Mouse (Mus musculus) cerebellum, postnatal 10 days (tissue): ENCODE measurements at regions not wholly inside any gene's neighbourhood (a gene's known extent, or its start where the extent isn't known, plus 50 kb on each side); places are given as distances from the start of the nearest gene placed in this dataset.

ENCODE experiments used
- DNase-seq, 2 experiments: peaks; one replicate each; pipeline ENCODE4 v3.0.0; 2021; ENCODE audit warnings: mixed read lengths in 2 of 2

DNA sequence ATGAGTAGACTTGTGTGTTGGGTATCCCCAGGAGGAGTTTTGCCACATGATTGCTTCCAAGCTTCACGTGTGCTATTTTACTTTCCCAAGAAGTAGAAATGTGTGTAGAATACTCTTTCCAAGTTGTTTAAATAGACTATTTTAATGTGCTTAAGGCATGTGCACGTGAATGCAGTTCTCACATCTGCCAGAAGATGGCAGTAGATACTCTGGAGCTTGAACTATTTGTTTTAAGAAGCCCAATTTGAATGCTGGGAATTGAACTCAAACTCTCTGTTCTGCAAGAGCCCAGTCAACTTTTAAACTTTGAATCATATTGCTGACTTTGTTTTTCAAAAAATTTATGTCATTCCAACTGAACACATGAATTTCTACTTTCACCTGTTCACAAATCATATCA, 431.3 kb upstream of the Reg3g start:
- DNase-seq, result peak; percentile 67 to 70

- no peak for DNase-seq
These were observed 424.1 kb upstream of the Reg3g start for GRCm38 (mm10) chr6:78892730-78893129.

- DNase-seq, result peak; percentile 30
These were observed 394.4 kb upstream of the Reg3g start for GRCm38 (mm10) chr6:78863031-78863430.

GRCm38 (mm10) chr6:78841261-78841660, 372.6 kb upstream of the Reg3g start:
- DNase-seq, result no peak

DNA sequence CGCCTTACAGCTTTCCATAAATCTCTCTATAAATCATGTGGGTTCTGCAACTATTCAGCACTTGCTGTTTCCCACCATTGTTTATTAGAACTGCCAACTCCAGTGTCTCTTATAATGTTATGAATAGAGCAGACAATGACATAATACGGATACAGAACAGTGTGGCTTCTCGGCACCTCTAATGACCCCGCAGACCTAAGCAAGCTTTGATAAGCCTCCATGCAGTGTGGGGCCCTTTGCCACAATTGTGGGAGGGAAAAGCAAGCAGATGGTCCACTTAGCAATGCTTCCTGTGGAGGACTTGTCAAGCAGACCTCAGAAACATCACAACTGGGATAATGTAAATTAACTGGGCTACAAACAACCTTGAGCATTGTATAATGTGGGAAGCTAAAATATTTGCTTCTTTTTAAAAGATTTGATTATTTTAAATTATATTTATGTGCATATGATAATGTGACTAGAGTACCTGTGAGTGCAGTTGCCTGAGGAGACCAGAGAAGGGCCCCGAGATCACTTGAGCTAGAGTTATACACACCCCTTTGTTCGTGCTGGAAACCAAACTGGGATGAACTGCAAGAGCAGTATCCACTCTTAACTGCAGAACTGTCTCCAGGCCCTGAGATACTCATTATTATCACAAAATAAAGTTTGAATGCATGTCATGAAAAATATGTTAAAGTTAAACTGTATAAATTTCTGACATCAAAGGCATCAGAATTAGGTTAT, 357.4 kb upstream of the Reg3g start:
- peak; percentile 5 to 34 for DNase-seq

- no peak for DNase-seq
These were observed 352.6 kb upstream of the Reg3g start for GRCm38 (mm10) chr6:78821251-78821650.

DNA sequence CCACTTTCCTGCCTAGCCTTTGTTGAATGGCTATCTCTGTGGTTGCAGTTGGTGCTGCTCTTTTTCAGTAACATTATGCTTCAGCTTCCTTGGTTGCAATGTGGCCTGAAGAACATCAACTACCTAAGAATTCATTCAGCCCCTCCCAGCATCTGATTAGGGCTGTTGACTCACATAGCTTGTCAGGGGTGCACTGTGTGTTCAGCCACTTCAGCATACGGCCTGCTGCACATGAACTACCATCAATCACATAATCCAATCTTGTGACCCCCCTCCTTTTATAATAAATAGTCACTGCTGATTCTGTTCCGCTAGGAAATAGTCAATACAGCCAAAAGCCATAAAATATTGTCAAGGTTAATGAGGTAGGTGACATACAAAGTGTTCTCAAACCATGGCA, 328.3 kb upstream of the Reg3g start:
- DNase-seq, result no peak

DNA sequence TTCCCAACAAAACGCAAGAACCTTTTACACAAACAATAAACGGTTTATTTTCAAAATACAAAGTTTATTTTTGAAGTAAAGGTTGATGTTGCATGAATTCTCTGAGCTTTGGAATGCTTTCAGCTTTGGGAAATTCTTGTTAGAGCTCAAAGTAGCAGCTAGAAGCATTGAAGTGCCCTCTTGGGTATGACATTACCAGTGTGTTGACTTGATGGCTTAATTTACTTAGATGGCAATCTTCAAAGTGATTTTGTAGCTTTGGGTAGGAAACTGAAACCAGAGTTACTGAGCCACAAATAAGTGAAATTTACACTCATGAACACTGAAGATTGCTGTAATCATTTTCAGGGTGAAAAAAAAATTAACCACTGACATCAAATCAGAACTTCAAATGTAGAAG, 320.3 kb upstream of the Reg3g start:
- DNase-seq, result no peak

DNA sequence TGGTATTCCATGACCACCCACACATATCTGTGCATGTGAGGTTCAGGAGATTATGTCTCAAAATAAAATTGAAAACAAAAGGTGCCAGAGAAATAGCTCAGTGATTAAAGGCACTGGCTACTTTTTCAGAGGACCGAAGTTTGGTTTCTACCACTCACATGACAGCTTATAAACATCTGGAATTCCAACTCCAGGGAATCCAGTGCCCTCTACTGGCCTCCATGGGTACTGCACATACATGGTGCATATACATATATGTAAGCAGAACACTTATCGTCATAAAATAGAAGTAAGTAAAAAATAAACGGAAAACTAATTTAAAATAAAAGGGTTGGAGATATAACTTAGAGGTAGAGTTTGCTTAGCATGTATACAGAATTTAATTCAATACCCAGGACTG, 288.9 kb upstream of the Reg3g start:
- no peak for DNase-seq
